Mouse (Mus musculus) urinary bladder, adult 18-20 months (tissue): ENCODE measurements at regions not wholly inside any gene's neighbourhood (a gene's known extent, or its start where the extent isn't known, plus 50 kb on each side); places are given as distances from the start of the nearest gene placed in this dataset.

Experiments
- DNase-seq, 2 experiments: peaks; one replicate each; pipeline ENCODE4 v3.0.0; 2022; ENCODE audit warnings: low spot score in 2 of 2, mixed read lengths in 2 of 2

- DNase-seq = no peak
Measured at GRCm38 (mm10) chr6:148543047-148543446, 98.9 kb upstream of the Tmtc1 start.

- DNase-seq = no peak
Measured at GRCm38 (mm10) chr6:148541981-148542380, 97.8 kb upstream of the Tmtc1 start.

DNA sequence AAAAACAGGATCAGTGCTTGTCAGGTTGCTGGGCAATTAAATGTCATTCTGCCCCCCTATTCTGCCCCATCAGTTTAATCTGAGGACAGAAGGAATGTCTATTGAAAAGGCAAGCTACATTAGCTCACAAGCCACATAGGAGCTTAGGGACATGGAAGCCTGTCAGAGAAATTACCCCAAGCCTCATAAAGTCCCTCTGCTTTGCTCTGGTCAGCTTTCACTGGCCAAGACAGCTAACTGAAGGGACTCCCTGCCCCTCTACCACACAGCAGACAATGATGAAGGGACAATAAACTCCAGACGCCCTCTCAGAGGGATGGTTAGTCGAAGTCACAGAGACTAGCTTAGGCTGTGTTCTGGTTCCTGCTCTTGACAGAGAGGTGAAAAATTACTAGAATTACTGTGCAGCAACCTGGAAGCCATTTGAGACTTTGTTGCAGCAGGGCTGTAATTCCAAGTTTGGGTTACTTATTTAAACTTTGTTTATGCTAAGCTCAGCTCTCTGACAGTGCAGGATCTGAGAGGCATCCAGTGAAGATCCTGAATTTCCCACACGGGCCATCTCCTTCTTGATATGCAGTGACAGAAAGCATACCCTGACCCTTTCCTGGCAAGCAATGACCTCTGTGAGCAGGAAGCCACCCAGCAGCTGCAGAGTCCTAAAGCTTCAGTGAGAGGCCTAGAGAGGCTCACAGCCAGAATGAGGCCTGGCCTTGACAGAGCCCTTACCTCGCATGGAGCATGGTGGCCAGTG lies 95.2 kb upstream of the Tmtc1 start:
- no peak for DNase-seq

DNA sequence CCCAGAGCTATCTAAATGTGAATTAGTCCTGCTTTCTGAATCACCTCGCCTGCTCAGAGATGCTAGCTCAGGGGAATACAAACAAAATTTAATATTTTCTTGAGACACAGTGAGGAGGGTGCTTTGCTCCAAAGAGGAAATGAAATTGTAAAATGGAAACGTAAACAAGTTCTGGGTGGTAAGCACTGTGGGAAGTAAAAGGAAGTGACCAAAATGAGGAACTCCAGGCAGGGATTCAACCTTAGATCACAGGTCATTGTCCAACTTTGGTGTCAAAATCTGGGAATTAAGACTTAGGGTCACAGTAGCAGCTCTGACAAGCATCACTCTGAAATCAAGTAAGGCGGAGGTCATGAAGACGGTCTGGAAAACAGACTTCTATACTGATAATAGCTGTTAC lies 90.2 kb upstream of the Tmtc1 start:
- no peak for DNase-seq

- no peak for DNase-seq
Measured at GRCm38 (mm10) chr6:148531068-148531467, 86.9 kb upstream of the Tmtc1 start.

GRCm38 (mm10) chr6:148528611-148529010 lies 84.4 kb upstream of the Tmtc1 start:
- no peak for DNase-seq

DNA sequence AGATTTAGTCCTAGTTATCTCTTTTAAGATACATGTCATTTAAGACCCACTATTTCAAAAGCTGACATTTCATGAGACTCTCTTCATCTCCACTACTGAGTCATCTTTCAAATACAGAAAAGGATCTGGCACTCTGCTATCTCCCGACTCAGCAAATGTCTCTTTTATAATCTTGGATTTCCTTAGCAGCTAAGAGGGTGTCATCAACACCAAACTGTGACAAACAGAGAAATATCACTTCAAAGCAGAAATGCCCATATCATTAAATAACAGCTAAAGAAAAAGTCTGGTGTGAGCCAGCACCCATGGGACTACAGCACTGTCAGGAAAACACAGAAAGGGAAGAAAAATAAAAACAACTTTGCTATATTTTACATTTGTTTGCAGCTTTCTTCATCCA lies 78.7 kb upstream of the Tmtc1 start:
- DNase-seq = no peak

DNA sequence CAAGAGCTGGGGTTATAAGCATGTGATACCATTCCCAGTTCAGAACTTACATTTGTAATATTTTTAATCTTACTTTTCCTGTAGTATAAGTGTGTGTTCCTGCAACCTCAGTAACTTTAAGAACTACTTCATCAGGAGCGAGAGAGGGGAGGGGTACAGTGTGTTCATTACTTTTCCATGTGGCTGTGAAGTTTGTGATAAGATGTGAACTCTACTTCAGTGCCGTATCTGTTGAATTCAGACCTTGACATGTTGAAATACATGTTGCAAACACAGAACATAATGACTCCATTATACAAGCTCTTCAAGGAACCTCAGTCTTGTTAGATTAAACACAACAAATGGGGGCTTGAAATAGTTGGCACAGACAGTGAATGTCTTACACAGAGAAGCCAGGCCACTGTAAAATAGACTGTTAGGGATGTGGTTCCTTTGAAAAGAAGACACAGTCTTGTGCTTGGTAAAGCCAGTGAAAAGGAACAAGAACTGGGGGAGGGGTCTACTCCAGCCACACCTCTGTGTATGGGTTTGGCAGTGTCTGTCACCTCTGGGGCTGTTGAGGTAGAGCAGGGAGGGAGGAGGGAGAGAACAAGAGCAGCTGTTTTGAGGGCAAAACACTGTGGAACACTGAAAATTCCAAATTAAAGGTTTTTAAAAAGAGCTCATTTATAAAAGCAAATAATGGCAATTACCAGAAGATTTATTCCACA lies 73.5 kb upstream of the Tmtc1 start:
- no peak for DNase-seq

- DNase-seq = no peak
Measured at GRCm38 (mm10) chr6:148516654-148517053, 72.5 kb upstream of the Tmtc1 start.

- no peak for DNase-seq
Measured at GRCm38 (mm10) chr6:148515105-148515504, 70.9 kb upstream of the Tmtc1 start.

GRCm38 (mm10) chr6:148514645-148515044 lies 70.5 kb upstream of the Tmtc1 start:
- no peak for DNase-seq

DNA sequence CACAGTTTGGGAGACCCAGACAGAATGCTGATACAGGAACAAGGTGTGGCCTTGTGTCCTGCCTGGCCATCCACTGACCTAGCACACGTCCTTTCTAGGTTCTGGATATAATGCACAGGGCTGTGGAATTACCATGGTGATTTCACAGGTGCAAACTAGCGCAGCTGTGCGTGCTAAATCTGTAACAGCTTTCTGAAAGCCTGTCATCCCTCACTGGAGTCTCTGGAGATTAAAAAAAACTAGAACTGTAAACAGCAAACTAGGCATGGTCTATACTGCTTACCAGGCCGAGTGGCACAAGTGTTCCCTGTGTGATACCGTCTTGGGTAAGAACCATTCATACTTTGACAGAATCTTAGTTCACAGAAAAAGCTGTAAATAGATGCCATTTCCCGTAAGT lies 69.9 kb upstream of the Tmtc1 start:
- DNase-seq = no peak

DNA sequence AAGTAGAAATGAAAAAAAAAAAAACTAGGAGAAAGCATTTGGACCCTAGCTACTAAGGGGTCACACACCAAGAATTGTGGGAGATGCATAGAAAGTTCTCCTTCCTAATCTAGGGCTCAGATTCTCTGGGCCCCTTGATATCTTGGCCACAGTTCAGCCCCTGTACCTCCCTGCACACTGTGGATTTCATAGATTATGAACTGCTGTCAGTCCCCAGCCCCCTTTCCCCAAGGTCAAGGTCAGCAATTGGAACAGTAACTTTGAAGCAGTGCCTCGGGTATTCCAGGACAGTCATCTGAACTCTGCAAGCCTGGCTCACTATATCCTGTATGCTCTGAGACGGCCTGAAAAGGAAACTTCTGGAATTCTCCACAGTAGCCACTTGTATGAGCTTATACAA lies 68.9 kb upstream of the Tmtc1 start:
- no peak for DNase-seq

GRCm38 (mm10) chr6:148505325-148505724 lies 61.1 kb upstream of the Tmtc1 start:
- no peak for DNase-seq

DNA sequence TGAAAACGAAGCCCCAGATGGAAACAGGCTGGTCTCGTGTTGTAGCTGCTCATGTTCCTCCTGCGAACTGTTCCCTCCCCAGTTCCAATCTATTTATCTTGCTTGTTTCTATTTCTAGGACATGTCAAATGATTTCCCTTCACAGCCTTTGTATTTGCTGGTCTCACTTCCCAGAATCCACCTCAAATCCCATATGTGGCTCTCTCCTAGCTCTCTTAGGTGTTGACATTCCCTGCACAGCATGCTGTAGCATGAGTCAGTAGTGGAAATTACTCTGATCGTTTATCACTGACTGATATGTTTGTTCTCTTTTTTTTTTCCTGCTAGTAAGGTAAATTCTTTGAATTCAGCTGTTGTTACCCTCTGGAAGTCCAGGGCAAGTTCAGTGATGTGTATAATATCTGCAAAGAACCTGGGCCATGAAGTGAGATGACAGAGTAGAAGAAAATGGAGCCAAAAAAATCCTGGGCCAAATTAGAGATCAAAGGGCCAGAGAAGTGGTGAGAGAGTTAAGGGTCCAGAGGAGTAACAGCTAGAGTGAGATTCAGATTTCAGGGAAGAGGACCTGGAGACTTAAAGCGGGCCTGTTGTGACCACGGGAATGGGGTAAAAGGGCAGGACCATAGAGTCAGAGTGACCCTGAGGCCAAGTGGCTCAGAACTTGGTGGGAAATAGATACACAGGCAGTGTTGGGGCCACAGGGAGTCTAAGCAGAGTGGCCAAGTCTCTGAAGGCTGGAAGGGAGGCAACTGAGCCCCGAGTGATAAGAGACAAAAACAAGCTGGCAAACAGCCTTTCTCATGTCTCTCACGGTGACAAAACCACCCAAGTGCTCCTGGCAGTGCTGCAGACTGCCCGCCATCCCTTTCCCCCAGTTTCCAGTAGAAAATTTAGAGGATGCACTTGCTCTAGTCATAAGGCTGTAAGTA lies 56.3 kb upstream of the Tmtc1 start:
- no peak for DNase-seq
